Mouse (Mus musculus): Measurements from ENCODE around the gene C330007P06Rik.
A peak's percentile ranks its signal among the peaks of the same experiment; 100 is the strongest.
"Not testable (repeated sequence)": the region's sequence is repeated elsewhere in the genome, so short reads cannot be mapped to it uniquely, and the experiment has no call there.

The C330007P06Rik gene

DNA sequence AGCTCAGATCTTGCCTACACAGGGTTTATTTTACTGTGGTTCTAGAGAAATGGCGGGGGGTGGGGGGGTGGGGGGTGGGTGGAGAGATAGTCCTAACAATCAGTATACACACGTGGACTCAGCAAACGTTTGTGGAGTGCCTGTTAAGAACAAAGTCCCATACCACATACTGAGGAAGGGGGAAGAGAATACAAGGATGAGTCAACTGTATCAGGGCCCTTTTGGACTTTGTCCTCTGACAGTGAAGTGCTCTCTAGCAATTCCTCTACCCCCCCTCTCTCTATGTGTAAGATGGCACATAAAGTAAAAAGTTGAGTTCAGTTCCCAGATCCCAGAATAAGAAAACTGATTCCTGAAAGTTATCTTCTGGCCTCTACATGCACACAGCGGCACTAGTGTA is 54.3 kb downstream of the C330007P06Rik start:
- H3K27me3 ChIP-seq (ENCODE audit: control insufficient read depth, insufficient read depth, low read length, poor library complexity, severe bottlenecking) = no peaks in the 10 kb centered on the region
- no peaks in the 10 kb centered on the region for H3K36me3 ChIP-seq (ENCODE audit: control insufficient read depth, insufficient read depth, low read length, poor library complexity, severe bottlenecking)
- no peak for DNase-seq (ENCODE audit: low read depth, low spot score)

DNA sequence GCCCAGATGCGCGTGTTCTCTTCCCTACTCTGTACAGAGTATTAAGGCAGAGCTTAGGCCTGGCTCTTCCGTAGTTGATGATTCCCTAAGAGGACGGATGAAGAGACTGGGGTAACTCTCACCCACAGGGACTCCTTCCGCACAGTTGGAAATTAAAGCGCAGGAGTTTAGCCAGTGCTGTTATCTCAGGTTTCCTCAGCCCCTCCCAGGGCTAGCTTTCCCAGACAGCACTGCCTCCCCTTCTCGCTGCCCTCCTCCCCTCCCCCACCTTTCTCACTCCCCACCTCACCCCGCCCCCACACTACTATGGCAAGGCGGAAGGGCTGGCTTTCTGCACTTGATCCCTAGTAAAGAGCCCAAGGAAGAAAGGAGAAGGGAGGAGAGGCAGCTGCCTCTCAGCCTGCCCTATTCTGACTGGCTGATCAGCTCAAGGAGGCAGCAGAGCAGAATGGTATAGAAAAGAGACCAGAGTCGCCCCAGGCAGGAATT is 56.9 kb downstream of the C330007P06Rik start:
- Histone ChIP-seq H3K27me3 (ENCODE audit: control insufficient read depth, insufficient read depth, low read length, poor library complexity, severe bottlenecking) (no peaks in the 10 kb centered on the region), H3K36me3 (ENCODE audit: control insufficient read depth, insufficient read depth, low read length, poor library complexity, severe bottlenecking) (no peaks in the 10 kb centered on the region)
- DNase-seq (ENCODE audit: low read depth, low spot score) = no peak

GRCm38 (mm10) chrX:36816368-36816899 is 57.5 kb downstream of the C330007P06Rik start:
- Histone ChIP-seq H3K27me3 (ENCODE audit: control insufficient read depth, insufficient read depth, low read length, poor library complexity, severe bottlenecking) (no peaks in the 10 kb centered on the region), H3K36me3 (ENCODE audit: control insufficient read depth, insufficient read depth, low read length, poor library complexity, severe bottlenecking) (no peaks in the 10 kb centered on the region)
- no peak for DNase-seq (ENCODE audit: low read depth, low spot score)

- DNase-seq (ENCODE audit: low read depth, low spot score) = no peak
- Histone ChIP-seq H3K36me3 (ENCODE audit: control insufficient read depth, insufficient read depth, low read length, poor library complexity, severe bottlenecking) (no peaks in the 10 kb centered on the region), H3K27me3 (ENCODE audit: control insufficient read depth, insufficient read depth, low read length, poor library complexity, severe bottlenecking) (no peaks in the 10 kb centered on the region)
Observed at GRCm38 (mm10) chrX:36815439-36815838, 58.5 kb downstream of the C330007P06Rik start.

- Histone ChIP-seq H3K36me3 (ENCODE audit: control insufficient read depth, insufficient read depth, low read length, poor library complexity, severe bottlenecking) (no peaks in the 10 kb centered on the region), H3K27me3 (ENCODE audit: control insufficient read depth, insufficient read depth, low read length, poor library complexity, severe bottlenecking) (no peaks in the 10 kb centered on the region)
- DNase-seq (ENCODE audit: low read depth, low spot score) = no peak
Observed at GRCm38 (mm10) chrX:36815022-36815421, 58.9 kb downstream of the C330007P06Rik start.

GRCm38 (mm10) chrX:36814161-36814836 is 59.6 kb downstream of the C330007P06Rik start:
- no peak for DNase-seq (ENCODE audit: low read depth, low spot score)
- Histone ChIP-seq H3K36me3 (ENCODE audit: control insufficient read depth, insufficient read depth, low read length, poor library complexity, severe bottlenecking) (no peaks in the 10 kb centered on the region), H3K27me3 (ENCODE audit: control insufficient read depth, insufficient read depth, low read length, poor library complexity, severe bottlenecking) (no peaks in the 10 kb centered on the region)

DNA sequence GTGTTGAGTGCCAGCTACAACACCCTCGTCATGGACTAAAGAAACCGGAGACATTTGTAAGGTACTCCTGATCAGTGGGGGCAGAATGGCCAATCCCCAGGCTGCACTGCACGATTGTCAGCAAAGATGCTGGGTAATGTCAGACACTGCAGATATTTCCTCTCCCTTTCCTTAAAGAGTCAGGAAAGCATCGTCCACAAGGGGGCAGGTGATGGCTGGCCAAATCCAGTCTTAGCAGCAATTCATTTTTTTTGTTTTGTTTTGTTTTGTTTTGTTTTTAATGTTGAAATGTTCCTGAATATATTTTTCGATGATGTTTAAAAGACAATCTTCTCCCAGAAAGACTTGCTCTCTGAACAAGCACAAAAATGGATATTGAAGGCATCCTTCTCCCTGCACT is 62.5 kb downstream of the C330007P06Rik start:
- no peaks in the 10 kb centered on the region for H3K36me3 ChIP-seq (ENCODE audit: control insufficient read depth, insufficient read depth, low read length, poor library complexity, severe bottlenecking)
- DNase-seq (ENCODE audit: low read depth, low spot score) = peak; percentile 53
- H3K27me3 ChIP-seq (ENCODE audit: control insufficient read depth, insufficient read depth, low read length, poor library complexity, severe bottlenecking) = no peaks in the 10 kb centered on the region

DNA sequence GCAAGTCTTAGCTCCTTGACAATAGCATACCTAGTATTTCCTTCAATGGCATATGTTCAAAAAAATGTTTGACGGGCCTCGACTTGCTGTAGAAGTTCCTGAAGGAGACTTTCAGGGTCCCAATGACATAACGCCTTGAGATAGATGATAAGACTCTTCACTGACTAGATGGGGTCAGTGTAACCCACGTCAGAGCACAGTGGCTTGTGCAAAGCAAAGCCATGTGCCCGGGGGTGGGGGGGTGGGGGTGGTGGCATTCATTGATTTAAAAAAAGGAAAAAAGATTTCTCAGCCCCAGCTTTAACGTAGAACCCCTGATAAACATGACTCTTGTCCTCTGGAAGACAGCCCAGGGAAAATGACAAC is 65.6 kb downstream of the C330007P06Rik start:
- no peak for DNase-seq (ENCODE audit: low read depth, low spot score)
- Histone ChIP-seq H3K36me3 (ENCODE audit: control insufficient read depth, insufficient read depth, low read length, poor library complexity, severe bottlenecking) (no peaks in the 10 kb centered on the region), H3K27me3 (ENCODE audit: control insufficient read depth, insufficient read depth, low read length, poor library complexity, severe bottlenecking) (no peaks in the 10 kb centered on the region)

- H3K36me3 ChIP-seq (ENCODE audit: control insufficient read depth, insufficient read depth, low read length, poor library complexity, severe bottlenecking) = no peaks in the 10 kb centered on the region
Observed at GRCm38 (mm10) chrX:36807360-36808317, 66.3 kb downstream of the C330007P06Rik start.

DNA sequence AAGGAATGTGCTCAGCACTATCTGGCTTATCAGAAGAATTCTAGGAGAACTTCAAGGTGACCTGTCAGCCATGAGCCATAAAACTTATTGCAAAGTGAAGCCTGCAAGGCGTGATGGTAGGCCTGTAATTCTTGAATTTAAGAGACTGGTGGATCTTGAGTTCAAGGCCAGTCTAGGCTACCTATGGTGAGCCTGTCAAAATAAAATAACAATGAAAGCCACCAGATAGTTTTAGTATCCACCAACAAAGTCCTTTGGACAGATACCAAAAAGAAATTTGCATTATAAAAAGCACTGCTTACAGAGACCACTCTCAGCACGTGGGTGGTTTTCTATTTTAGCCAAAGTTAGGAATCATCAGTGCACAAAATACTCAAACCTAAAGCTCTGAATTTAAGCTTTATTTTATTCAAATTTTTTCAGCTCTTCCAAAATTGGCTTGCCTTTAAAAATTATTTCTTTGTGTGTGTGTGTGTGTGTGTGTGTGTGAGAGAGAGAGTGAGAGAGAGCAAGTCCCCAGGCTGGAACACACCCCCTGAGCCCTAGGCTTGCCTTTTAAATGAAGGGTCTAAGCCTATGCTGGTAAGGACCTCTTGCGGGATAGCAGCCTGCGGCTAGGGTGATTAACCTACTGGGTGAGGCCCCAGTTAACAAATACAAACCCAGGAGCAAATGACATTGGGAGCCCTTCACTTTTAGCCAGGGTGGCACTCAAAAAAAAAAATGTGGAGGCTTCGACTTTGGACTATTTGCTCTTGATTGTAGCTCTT is 68.3 kb downstream of the C330007P06Rik start:
- Histone ChIP-seq H3K27me3 (ENCODE audit: control insufficient read depth, insufficient read depth, low read length, poor library complexity, severe bottlenecking) (no peaks in the 10 kb centered on the region), H3K36me3 (ENCODE audit: control insufficient read depth, insufficient read depth, low read length, poor library complexity, severe bottlenecking) (no peaks in the 10 kb centered on the region)
- no peak for DNase-seq (ENCODE audit: low read depth, low spot score)

More at GRCm38 (mm10) chrX:36807360-36808317, 66.3 kb downstream of the C330007P06Rik start:
- peak; percentile 90 for DNase-seq (ENCODE audit: low read depth, low spot score)
- no peaks in the 10 kb centered on the region for H3K27me3 ChIP-seq (ENCODE audit: control insufficient read depth, insufficient read depth, low read length, poor library complexity, severe bottlenecking)

DNA sequence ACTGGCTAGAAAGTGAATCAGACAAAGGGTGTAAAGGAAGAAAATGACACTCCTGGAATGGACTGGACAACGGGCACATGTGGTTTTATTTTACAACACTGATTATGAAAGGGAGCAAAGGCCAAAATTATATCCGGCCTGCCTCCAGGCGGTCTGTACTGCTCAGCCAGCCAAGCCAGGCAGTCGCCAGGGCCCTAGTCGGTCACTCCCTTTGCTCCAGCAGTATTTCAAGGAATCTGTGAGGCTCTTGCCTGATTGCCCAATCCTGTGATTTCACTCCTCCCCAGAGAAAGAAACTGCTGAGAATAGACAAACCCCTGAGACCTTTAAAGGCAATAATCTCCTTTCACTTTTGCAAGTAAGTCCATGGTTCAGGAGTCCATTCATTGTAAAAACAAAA is 69.7 kb downstream of the C330007P06Rik start:
- H3K36me3 ChIP-seq (ENCODE audit: control insufficient read depth, insufficient read depth, low read length, poor library complexity, severe bottlenecking) = no peaks in the 10 kb centered on the region
- DNase-seq (ENCODE audit: low read depth, low spot score) = no peak

GRCm38 (mm10) chrX:36803189-36803588 is 70.7 kb downstream of the C330007P06Rik start:
- Histone ChIP-seq H3K36me3 (ENCODE audit: control insufficient read depth, insufficient read depth, low read length, poor library complexity, severe bottlenecking) (no peaks in the 10 kb centered on the region), H3K27me3 (ENCODE audit: control insufficient read depth, insufficient read depth, low read length, poor library complexity, severe bottlenecking) (no peaks in the 10 kb centered on the region)
- DNase-seq (ENCODE audit: low read depth, low spot score) = peak; percentile 32

More for the DNA sequence above, 69.7 kb downstream of the C330007P06Rik start:
- no peaks in the 10 kb centered on the region for H3K27me3 ChIP-seq (ENCODE audit: control insufficient read depth, insufficient read depth, low read length, poor library complexity, severe bottlenecking)

DNA sequence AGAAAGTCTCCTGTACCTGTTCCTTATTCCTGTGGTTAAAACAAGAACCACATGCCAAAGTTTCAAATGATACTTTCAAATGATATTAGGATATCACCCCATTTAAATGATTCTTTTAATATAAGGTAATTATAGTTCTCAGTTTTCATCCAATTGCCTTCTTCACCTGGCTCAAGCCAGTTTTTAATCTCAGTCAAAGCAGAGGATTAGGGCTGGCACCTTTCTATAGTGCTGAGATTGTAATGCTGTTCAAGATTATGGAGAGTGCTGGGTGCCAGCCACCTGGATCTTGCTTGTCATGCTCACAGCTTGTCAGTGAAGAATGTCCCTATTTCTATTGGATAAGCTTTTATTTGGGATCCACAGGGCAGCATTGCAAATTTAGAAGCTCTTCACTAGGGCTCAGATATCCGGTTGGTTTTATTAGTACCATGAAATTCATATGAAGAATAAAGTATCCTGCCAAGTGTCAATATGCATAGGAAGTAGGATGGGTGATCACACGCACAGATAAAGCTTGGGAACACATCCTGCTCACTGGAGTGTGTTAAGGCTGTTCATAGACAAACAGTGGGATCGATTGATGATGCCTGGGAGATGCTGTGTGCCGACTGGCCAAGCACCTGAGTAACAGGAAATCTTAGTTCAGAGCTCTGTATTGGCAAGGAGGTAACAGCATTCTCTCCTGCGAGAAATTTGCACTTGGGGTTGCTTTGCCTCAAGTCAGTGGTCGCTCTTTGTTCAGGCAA is 74.6 kb downstream of the C330007P06Rik start:
- DNase-seq (ENCODE audit: low read depth, low spot score) = no peak
- Histone ChIP-seq H3K36me3 (ENCODE audit: control insufficient read depth, insufficient read depth, low read length, poor library complexity, severe bottlenecking) (no peaks in the 10 kb centered on the region), H3K27me3 (ENCODE audit: control insufficient read depth, insufficient read depth, low read length, poor library complexity, severe bottlenecking) (no peaks in the 10 kb centered on the region)

DNA sequence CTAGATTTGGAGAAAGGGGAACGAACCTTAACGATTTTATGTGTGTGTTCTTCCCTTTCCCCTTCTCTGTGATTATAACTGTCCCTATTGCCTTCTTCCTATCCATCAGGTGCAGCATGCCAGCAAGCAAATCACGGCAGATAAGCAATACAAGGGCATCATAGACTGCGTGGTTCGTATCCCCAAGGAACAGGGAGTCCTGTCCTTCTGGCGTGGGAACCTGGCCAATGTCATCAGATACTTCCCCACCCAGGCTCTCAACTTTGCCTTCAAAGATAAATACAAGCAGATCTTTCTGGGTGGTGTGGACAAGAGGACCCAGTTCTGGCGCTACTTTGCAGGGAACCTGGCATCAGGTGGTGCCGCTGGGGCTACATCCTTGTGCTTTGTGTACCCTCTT is 77.2 kb downstream of the C330007P06Rik start:
- H3K27me3 ChIP-seq (ENCODE audit: control insufficient read depth, insufficient read depth, low read length, poor library complexity, severe bottlenecking); DNase-seq (ENCODE audit: low read depth, low spot score); H3K36me3 ChIP-seq (ENCODE audit: control insufficient read depth, insufficient read depth, low read length, poor library complexity, severe bottlenecking): not testable (repeated sequence)
